Mouse (Mus musculus) adipocyte (in vitro differentiated cells): ENCODE measurements around the gene Rpl28.

Experiments used
- DNase-seq: peaks from one replicate; pipeline ENCODE4 v3.0.0-alpha.2; 2016; ENCODE audit warnings: low spot score

The Rpl28 gene

GRCm38 (mm10) chr7:4792278-4793212, at the start of gene Rpl28:
Gene Rpl28, plus strand, starts transcription at chr7:4792874.
- DNase-seq = peak; percentile 95

- no peak for DNase-seq
Observed at GRCm38 (mm10) chr7:4743354-4743753, 49.3 kb upstream of the Rpl28 start.

GRCm38 (mm10) chr7:4744886-4745285, 47.8 kb upstream of the Rpl28 start:
- no peak for DNase-seq

GRCm38 (mm10) chr7:4746326-4746980, 46.2 kb upstream of the Rpl28 start:
- no peak for DNase-seq

- DNase-seq = no peak
Observed at GRCm38 (mm10) chr7:4747156-4747899, 45.3 kb upstream of the Rpl28 start.

- no peak for DNase-seq
Observed at GRCm38 (mm10) chr7:4748321-4748720, 44.4 kb upstream of the Rpl28 start.

- no peak for DNase-seq
Observed at GRCm38 (mm10) chr7:4749169-4749568, 43.5 kb upstream of the Rpl28 start.

GRCm38 (mm10) chr7:4751971-4752820, 40.5 kb upstream of the Rpl28 start:
- no peak for DNase-seq

GRCm38 (mm10) chr7:4752821-4753570, 39.7 kb upstream of the Rpl28 start, which contains the start of gene Cox6b2:
Gene Cox6b2, minus strand, starts transcription at chr7:4753094.
- no peak for DNase-seq

GRCm38 (mm10) chr7:4759670-4760069, 33.0 kb upstream of the Rpl28 start:
- no peak for DNase-seq

GRCm38 (mm10) chr7:4764946-4765710, 27.5 kb upstream of the Rpl28 start:
- DNase-seq = no peak

GRCm38 (mm10) chr7:4771202-4771601, 21.5 kb upstream of the Rpl28 start, which contains the start of gene Fam71e2:
Gene Fam71e2, minus strand, starts transcription at chr7:4771302.
- DNase-seq = no peak

- no peak for DNase-seq
Observed at GRCm38 (mm10) chr7:4776131-4776530, 16.5 kb upstream of the Rpl28 start.

- no peak for DNase-seq
Observed at GRCm38 (mm10) chr7:4776861-4777830, 15.5 kb upstream of the Rpl28 start.

GRCm38 (mm10) chr7:4777851-4778637, 14.6 kb upstream of the Rpl28 start:
- DNase-seq = no peak

GRCm38 (mm10) chr7:4779921-4780320, 12.8 kb upstream of the Rpl28 start:
- DNase-seq = no peak

- DNase-seq = no peak
Observed at GRCm38 (mm10) chr7:4782130-4782529, 10.5 kb upstream of the Rpl28 start.

- DNase-seq = no peak
Observed at GRCm38 (mm10) chr7:4782759-4783158, 9.9 kb upstream of the Rpl28 start, which contains the start of the genes Il11 and Tmem190. Gene Il11, minus strand, starts transcription at chr7:4782859. Gene Tmem190, plus strand, starts transcription at chr7:4782937.
